Mouse (Mus musculus) layer of hippocampus, adult 6 months (tissue): ENCODE data around the gene Cog4. TPM values are rescaled to one million over a fixed set of nuclear protein-coding genes. Genes with fewer than 3 reads are reported as not detected.

Experiments used
- long read RNA-seq, 2 experiments: library from polyadenylated mRNA; unstranded; transcript quantifications; one replicate each; pipeline ENCODE4 v2.0.0; 2019 to 2020
- polyA plus RNA-seq: library from polyadenylated mRNA; unstranded; fragments of <200 nt; fragmentation: Nextera tagmentation; gene quantifications from 2 replicates; pipeline ENCODE4 v1.2.3, GENCODE M21; 2021

Cog4 gene
- 28.0 and 28.6 TPM in 2 replicates for polyA plus RNA-seq
- long read RNA-seq, experiment 1, transcript Cog4-201 (19 exons, 2,737 nt) = major isoform, 45 of 70 reads
- long read RNA-seq, experiment 1, partial matches to known transcripts = 12 of 70 reads
- long read RNA-seq, experiment 1, other reads (novel, unspliced or antisense) = 9 of 70 reads
- long read RNA-seq, experiment 2, transcript Cog4-201 (19 exons, 2,737 nt) = major isoform, 268 of 310 reads
- long read RNA-seq, experiment 2, partial matches to known transcripts = 10 of 310 reads
- long read RNA-seq, experiment 2, other reads (novel, unspliced or antisense) = 32 of 310 reads

DNA sequence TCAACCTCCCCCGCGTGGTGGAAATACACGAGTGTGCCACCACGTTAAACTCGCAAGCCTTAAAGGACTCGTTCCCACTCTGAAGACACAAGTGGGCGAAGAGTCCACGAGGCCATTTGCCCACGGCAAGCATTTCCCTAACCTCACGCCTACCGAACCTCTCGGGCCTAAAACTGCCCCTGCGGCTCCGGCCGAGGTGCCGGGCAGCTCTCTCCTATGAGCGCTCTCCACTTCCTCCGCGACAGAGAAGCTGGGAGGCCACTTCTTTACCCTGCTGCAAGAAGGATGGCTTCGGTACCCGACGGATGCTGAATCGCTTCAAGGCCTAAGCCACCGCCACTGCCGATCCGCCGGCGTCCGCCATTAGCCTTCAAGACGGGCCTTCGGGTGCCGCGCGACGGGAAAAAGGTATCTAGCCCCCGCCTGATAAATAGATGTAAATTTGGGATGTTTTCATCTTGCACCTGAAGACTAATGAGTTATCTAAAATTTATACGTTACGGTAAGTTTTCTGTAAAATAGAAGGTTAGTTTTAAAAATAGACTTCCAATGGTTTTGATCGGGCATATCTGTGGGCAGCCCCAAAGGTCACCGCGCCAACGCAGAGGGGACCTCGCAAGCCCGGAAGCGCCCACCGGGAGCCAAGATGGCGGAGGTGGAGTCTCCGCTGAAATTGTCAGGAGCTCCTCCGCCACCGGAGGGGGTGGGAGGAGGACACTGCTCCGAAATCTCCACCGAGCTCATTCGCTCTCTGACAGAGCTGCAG is at the start of gene Cog4, which contains the start of gene Sf3b3:
Cog4 (plus strand) TSS at position 196 of the 766 bp plus-strand sequence.
Sf3b3 (minus strand) TSS at position 383 of the 766 bp plus-strand sequence.

DNA sequence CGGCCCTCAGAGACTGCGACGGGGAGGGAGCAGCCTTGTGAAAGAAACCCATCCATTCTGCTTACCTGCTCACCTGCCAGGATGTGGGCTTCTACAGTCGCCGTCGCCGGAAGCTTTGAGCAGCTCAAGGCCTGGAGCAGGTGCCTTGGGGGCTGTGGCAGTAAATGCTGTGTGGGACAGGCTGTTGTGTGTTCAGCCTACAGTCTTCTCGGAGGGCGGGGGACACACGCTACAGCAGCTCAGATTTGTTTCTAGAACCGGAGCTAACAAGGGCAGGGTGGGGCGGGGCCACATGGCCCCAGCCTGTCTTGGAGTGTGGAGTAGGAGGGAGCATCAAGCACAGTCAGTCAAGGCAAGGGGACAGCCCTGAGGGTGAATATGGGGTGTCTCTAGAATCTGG is 40.7 kb upstream of the Cog4 start, which contains the start of gene Il34:
Il34 (minus strand) TSS at position 256 of the 400 bp plus-strand sequence.

DNA sequence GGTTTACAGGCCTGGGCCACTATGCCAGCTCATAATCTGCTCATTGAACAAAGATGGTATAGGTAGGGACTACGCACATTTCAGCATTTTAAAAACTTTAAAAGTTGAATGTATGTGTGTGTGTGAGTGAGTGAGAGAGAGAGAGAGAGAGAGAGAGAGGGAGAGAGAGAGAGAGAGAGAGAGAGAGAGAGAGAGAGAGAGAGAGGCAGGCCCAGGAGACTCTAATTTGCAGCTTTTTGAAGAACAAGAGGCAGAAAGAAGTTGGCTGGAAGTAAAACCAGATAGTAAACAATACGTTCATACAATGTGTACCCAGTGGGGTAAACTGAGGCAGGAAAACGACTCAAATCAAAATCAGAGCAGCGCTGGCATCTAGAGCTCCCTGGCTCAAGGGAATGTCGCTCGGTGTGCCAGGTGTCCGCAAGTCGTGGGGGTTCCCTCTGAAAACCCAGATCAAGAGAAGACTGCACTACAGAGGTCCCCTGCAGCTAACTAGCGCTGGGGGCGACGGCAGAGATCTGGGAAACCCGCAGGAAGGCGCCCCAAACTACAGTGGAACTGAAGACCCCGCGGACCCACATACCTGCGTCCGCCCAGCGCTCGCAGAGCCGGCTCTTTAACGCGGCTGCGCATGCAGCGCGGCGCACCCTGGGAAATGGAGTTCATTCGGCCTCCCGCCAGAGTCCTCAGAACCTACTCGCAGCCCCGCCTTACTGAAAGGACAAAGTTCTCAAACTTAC is 55.6 kb downstream of the Cog4 start, which contains the start of gene Fuk:
Fuk (minus strand) TSS at position 650 of the 740 bp plus-strand sequence.

DNA sequence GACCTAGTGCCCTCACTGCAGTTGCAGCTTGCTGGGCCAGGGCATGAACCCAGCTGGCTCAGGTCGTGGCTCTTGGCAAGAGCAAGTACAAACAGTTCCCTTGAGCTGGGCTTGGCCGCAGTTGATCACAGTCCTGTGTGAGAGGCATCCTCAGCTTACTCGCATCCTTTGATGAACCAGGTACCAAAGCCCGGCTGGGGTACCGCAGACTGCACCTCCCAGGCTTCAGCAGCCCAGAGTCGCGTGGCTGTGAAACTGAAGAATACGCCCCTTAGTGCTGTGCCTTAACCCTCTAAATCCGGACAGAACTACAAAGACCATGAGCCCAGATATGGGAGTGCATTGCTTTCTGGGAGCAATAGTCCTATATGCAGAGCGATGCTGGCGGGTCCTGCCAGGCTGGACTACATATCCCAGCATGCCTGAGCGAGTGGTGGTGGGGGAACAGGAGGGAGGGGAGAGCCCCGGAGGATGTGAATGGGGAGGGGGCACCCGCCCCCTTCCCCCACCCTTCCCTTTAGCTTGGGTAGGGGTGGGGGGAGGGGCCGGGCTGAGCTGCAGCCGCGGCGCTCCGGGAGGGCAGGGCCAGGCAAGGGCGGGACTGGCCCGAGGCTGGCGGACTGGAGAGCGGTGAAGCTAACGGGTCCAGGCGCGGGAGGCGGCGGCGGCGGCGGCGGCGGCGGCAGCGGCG is 73.1 kb downstream of the Cog4 start, which contains the start of gene St3gal2:
St3gal2 (plus strand) TSS at position 582 of the 691 bp plus-strand sequence.

Other genes with a start within 250 kb of the Cog4 start
- 5.6 and 6.4 TPM in 2 replicates for gene Vac14, start 228.0 kb upstream of the Cog4 start, polyA plus RNA-seq
- 23.3 and 27.4 TPM in 2 replicates for gene Mtss1l, start 125.1 kb upstream of the Cog4 start, polyA plus RNA-seq
- 41.3 and 43.5 TPM in 2 replicates for gene Il34, start 40.7 kb upstream of the Cog4 start, polyA plus RNA-seq
- gene Sf3b3, start 187 bp downstream of the Cog4 start, polyA plus RNA-seq = 25.0 and 29.1 TPM in 2 replicates
- 4.7 and 5.2 TPM in 2 replicates for gene Fuk, start 55.9 kb downstream of the Cog4 start, polyA plus RNA-seq
- 11.3 and 11.7 TPM in 2 replicates for gene St3gal2, start 73.3 kb downstream of the Cog4 start, polyA plus RNA-seq
- gene Ddx19a, start 151.2 kb downstream of the Cog4 start, polyA plus RNA-seq = 6.4 and 6.7 TPM in 2 replicates
- 3.9 and 4.2 TPM in 2 replicates for gene Ddx19b, start 185.2 kb downstream of the Cog4 start, polyA plus RNA-seq
- gene Aars, start 186.5 kb downstream of the Cog4 start, polyA plus RNA-seq = 44.9 and 47.2 TPM in 2 replicates
- not detected in 2 replicates for gene Exosc6, start 209.7 kb downstream of the Cog4 start, polyA plus RNA-seq
- gene Clec18a, start 245.8 kb downstream of the Cog4 start, polyA plus RNA-seq = 1.7 and 3.3 TPM in 2 replicates
- 4.6 and 5.7 TPM in 2 replicates for gene Pdpr, start 248.0 kb downstream of the Cog4 start, polyA plus RNA-seq